Mouse (Mus musculus) stomach, postnatal 0 days (tissue): ENCODE measurements around the gene Ethe1. TPM values are rescaled to one million over a fixed set of nuclear protein-coding genes. Genes with fewer than 3 reads are reported as not detected.

ENCODE experiments used
- ATAC-seq: fragments of 200-750 bp; cut with Nextera tagmentation; 2 replicates; pipeline ENCODE4 v1.8.0; 2017; ENCODE audit not compliant: low FRiP score, low TSS enrichment
- DNase-seq: peaks from one replicate; pipeline ENCODE4 v3.0.0-alpha.2; 2016; ENCODE audit warnings: low spot score
- H3K27ac ChIP-seq: fragments of 300-500 bp; sonication (generic); replicated peaks from 2 replicates; pipeline ENCODE4 v1.5.1; 2014; ENCODE audit warnings: mild to moderate bottlenecking, control low read depth
- H3K27me3 ChIP-seq: fragments of 300-500 bp; sonication (generic); 2 replicates; pipeline ENCODE4 v1.6.1; 2014; ENCODE audit warnings: low read length; ENCODE audit not compliant: control insufficient read depth, insufficient read depth
- H3K36me3 ChIP-seq: fragments of 300-500 bp; sonication (generic); 2 replicates; pipeline ENCODE4 v1.6.1; 2014; ENCODE audit warnings: low read length, mixed read lengths; ENCODE audit not compliant: control insufficient read depth, insufficient read depth
- H3K4me1 ChIP-seq: fragments of 300-500 bp; sonication (generic); replicated peaks from 2 replicates; pipeline ENCODE4 v1.6.1; 2014; ENCODE audit warnings: antibody characterized with exemption; ENCODE audit not compliant: control insufficient read depth, insufficient read depth
- H3K4me2 ChIP-seq: fragments of 300-500 bp; sonication (generic); replicated peaks from 2 replicates; pipeline ENCODE4 v1.6.1; 2014; ENCODE audit warnings: low read depth, mild to moderate bottlenecking, control low read depth, moderate library complexity
- H3K4me3 ChIP-seq: fragments of 300-500 bp; sonication (generic); 2 replicates; pipeline ENCODE4 v1.5.1; 2014; ENCODE audit warnings: low read depth, low read length, control low read depth
- H3K9ac ChIP-seq: fragments of 300-500 bp; sonication (generic); 2 replicates; pipeline ENCODE4 v1.6.1; 2014; ENCODE audit warnings: mild to moderate bottlenecking, low read length, control low read depth, mixed read lengths
- H3K9me3 ChIP-seq: fragments of 300-500 bp; sonication (generic); 2 replicates; pipeline ENCODE4 v1.6.1; 2016; ENCODE audit warnings: low read length; ENCODE audit not compliant: control insufficient read depth
- CTCF ChIP-seq: IDR thresholded peaks from 2 replicates; pipeline ENCODE4 v1.5.1; 2016; ENCODE audit warnings: antibody characterized with exemption, low read depth, mild to moderate bottlenecking, moderate library complexity
- EP300 ChIP-seq: optimal IDR thresholded peaks from 2 replicates; pipeline ENCODE3; 2016; ENCODE audit warnings: antibody characterized with exemption
- WGBS: fragments of 180-500 bp; shearing (Covaris S2); extraction: QIAGEN DNeasy Blood & Tissue Kit; methylation state at CpG from one replicate; pipeline ENCODE4 v1.1.7; 2014; 5-methylcytosine and 5-hydroxymethylcytosine counted together
- polyA plus RNA-seq: library from polyadenylated mRNA; unstranded; fragments of >200 nt; fragmentation: Nextera tagmentation; extraction: Ambion mirVana; gene quantifications from 2 replicates; pipeline ENCODE4 v1.2.1, GENCODE M21; 2015

Gene Ethe1
- polyA plus RNA-seq, 1 experiment from 2014 or later, result 120 TPM

DNA sequence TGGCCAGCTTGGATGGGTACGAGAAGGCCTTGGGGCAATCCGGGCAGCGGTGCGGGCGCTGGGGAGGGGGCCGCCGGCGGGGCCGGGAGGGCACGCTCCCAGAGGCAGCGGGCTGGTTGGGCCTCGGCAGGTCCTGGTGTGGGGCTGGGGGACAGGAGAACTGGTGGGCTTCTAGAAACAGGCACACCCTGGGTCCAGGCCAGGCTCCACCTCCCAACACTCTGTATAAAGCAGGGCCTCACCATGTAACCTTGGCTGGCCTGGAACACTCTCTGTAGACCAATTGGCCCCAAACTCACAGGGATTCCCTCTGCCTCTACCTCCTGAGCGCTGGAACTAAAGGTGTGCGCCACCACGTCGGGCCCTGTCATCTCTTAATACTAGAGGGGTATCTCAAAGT is 1.3 kb upstream of the Ethe1 start:
- Histone ChIP-seq H3K9me3 (no peaks in the 10 kb centered on the region), H3K4me2 (no peak overlapping the region), H3K27me3 (no peaks in the 10 kb centered on the region), H3K9ac (no peak overlapping the region), H3K4me1 (no peaks in the 10 kb centered on the region), H3K36me3 (no peaks in the 10 kb centered on the region), H3K27ac (no peak overlapping the region), H3K4me3 (no peak overlapping the region)
- no peak for ATAC-seq
- no peak for TF ChIP-seq EP300
- 51% methylated on average over 12 of the region's 16 CpGs for WGBS
- DNase-seq, result no peak

DNA sequence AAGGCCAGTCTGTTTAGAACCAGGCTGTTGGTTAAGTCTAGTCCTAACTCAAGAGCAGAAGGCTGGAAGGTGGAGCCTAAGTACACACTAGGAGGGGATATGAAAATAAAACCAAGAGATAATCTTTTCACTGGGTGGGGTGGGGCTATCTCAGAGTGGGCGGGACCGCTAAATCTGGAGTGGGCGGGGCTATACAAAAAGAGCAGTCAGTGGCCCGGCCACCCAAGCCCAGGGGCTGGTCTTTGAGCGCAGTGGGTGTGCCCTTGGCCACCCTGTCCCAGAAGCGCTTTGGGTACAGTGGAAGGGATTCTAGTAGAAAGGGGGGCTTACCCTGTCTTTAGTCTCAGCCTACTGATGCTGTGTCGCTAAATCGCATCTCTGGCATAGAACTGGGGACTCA is 515 bp upstream of the Ethe1 start:
- Histone ChIP-seq H3K27ac (peak overlapping the region; percentile 84), H3K36me3 (no peaks in the 10 kb centered on the region)

DNA sequence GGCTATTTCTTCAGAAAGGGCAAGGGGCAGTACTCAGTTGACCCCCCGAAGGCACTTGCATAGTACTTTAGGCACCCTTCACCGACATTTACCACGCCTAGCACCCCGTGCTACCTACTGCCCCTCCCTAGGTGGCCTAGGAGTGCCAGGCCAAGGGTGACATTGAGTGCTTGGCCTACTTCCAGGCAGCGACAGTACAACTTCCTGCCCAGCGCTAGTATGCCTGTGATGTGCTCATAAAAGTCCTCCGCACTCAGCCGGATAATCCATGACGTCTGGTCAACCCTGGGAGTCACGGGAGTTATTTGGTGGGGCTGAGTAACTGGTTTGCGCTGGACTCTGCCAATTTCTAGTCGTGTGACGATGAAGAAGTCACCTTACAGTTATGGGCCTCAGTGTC is 993 bp downstream of the Ethe1 start:
- no peak overlapping the region for H3K4me2 ChIP-seq
- WGBS, result 65% methylated on average over 13 of the region's 13 CpGs
- no peaks in the 10 kb centered on the region; the same call in 1 of the 2 replicates for H3K4me1 ChIP-seq
- no peaks in the 10 kb centered on the region for H3K9me3 ChIP-seq
- DNase-seq, result peak; percentile 86
- H3K27ac ChIP-seq, result peak overlapping the region; percentile 84
- no peak overlapping the region for H3K9ac ChIP-seq
- H3K4me3 ChIP-seq, result no peak overlapping the region
- H3K27me3 ChIP-seq, result no peaks in the 10 kb centered on the region
- peak; percentile 84 for ATAC-seq
- TF ChIP-seq CTCF (no peak), EP300 (no peak)
- H3K36me3 ChIP-seq, result no peaks in the 10 kb centered on the region

More for the DNA sequence above, 515 bp upstream of the Ethe1 start:
- Histone ChIP-seq H3K4me1 (no peaks in the 10 kb centered on the region), H3K9me3 (no peaks in the 10 kb centered on the region), H3K4me3 (peak overlapping the region; percentile 54), H3K4me2 (peak overlapping the region; percentile 71), H3K9ac (peak overlapping the region; percentile 65; the same call in 1 of the 2 replicates), H3K27me3 (no peaks in the 10 kb centered on the region)
- ATAC-seq, result peak; percentile 81
- TF ChIP-seq CTCF, result no peak
- TF ChIP-seq EP300, result no peak
- peak; percentile 81 for DNase-seq
- WGBS, result 11% methylated on average over 8 of the region's 8 CpGs

GRCm38 (mm10) chr7:24591735-24592134 is 4.4 kb downstream of the Ethe1 start:
- 52% methylated on average over 5 of the region's 5 CpGs for WGBS
- Histone ChIP-seq H3K4me1 (no peaks in the 10 kb centered on the region; the same call in 1 of the 2 replicates), H3K4me3 (no peak overlapping the region), H3K36me3 (no peaks in the 10 kb centered on the region), H3K9ac (no peak overlapping the region), H3K4me2 (no peak overlapping the region), H3K27ac (peak overlapping the region; percentile 40; the same call in 1 of the 2 replicates), H3K27me3 (no peaks in the 10 kb centered on the region), H3K9me3 (no peaks in the 10 kb centered on the region)
- TF ChIP-seq EP300, result no peak
- TF ChIP-seq CTCF, result peak; percentile 40
- DNase-seq (no peak), ATAC-seq (no peak)

GRCm38 (mm10) chr7:24592163-24592562 is 4.8 kb downstream of the Ethe1 start:
- Histone ChIP-seq H3K4me2 (no peak overlapping the region), H3K9me3 (no peaks in the 10 kb centered on the region), H3K4me3 (no peak overlapping the region), H3K9ac (no peak overlapping the region), H3K4me1 (no peaks in the 10 kb centered on the region; the same call in 1 of the 2 replicates), H3K27me3 (no peaks in the 10 kb centered on the region), H3K27ac (no peak overlapping the region), H3K36me3 (no peaks in the 10 kb centered on the region)
- TF ChIP-seq CTCF (no peak), EP300 (no peak)
- 41% methylated on average over 4 of the region's 4 CpGs for WGBS
- DNase-seq (no peak), ATAC-seq (no peak)

DNA sequence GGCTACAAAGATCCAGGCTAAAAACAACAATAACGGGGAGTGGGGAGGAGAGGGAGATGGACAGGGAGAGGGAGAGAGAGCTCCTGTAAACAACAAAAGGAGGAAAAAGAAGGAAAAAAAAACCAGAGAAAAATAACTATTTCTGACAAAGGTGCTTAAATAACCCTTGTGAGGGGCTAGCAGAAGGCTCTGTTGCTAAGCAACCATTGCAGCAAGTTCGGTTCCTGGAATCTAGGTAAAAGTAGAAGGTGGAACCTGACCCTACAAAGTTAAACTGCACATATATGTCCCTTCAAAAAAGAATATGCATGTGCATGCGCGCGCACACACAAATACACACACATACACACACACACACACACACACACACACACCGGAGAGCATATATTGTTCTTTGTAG is 5.4 kb downstream of the Ethe1 start:
- 78% methylated on average over 6 of the region's 6 CpGs for WGBS
- Histone ChIP-seq H3K27ac (no peak overlapping the region), H3K4me1 (no peaks in the 10 kb centered on the region; the same call in 1 of the 2 replicates), H3K9me3 (no peaks in the 10 kb centered on the region), H3K27me3 (no peaks in the 10 kb centered on the region), H3K4me2 (no peak overlapping the region), H3K36me3 (no peaks in the 10 kb centered on the region), H3K4me3 (no peak overlapping the region), H3K9ac (no peak overlapping the region)
- DNase-seq, result no peak
- ATAC-seq, result no peak
- TF ChIP-seq EP300 (no peak), CTCF (no peak)
